Mouse (Mus musculus) heart, embryonic 13.5 days (tissue): ENCODE data around the gene Ptprk. TPM values are rescaled to one million over a fixed set of nuclear protein-coding genes. Genes with fewer than 3 reads are reported as not detected.

Source experiments
- ATAC-seq: fragments of 200-750 bp; cut with Nextera tagmentation; 2 replicates; pipeline ENCODE4 v1.8.0; 2017; ENCODE audit warnings: moderate TSS enrichment; ENCODE audit not compliant: insufficient number of reproducible peaks, low FRiP score, low TSS enrichment; ENCODE audit errors: extremely low read depth
- H3K27ac ChIP-seq: fragments of 300-500 bp; sonication (generic); replicated peaks from 2 replicates; pipeline ENCODE4 v1.5.1; 2015; ENCODE audit warnings: moderate library complexity, mild to moderate bottlenecking, inconsistent platforms
- H3K27me3 ChIP-seq: fragments of 300-500 bp; sonication (generic); replicated peaks from 2 replicates; pipeline ENCODE4 v1.6.1; 2015; ENCODE audit warnings: mild to moderate bottlenecking, inconsistent platforms
- H3K36me3 ChIP-seq: fragments of 300-500 bp; sonication (generic); 2 replicates; pipeline ENCODE4 v1.6.1; 2015; ENCODE audit warnings: mild to moderate bottlenecking, inconsistent platforms
- H3K4me1 ChIP-seq: fragments of 300-500 bp; sonication (generic); 2 replicates; pipeline ENCODE4 v1.6.1; 2015; ENCODE audit warnings: inconsistent platforms
- H3K4me2 ChIP-seq: fragments of 300-500 bp; sonication (generic); 2 replicates; pipeline ENCODE4 v1.6.1; 2015; ENCODE audit warnings: inconsistent platforms, mild to moderate bottlenecking, moderate library complexity
- H3K4me3 ChIP-seq: fragments of 300-500 bp; sonication (generic); 2 replicates; pipeline ENCODE4 v1.5.1; 2015; ENCODE audit warnings: moderate library complexity, mild to moderate bottlenecking, inconsistent platforms
- H3K9ac ChIP-seq: fragments of 300-500 bp; sonication (generic); 2 replicates; pipeline ENCODE4 v1.6.1; 2015; ENCODE audit warnings: inconsistent platforms, mild to moderate bottlenecking, moderate library complexity
- H3K9me3 ChIP-seq: fragments of 300-500 bp; sonication (generic); 2 replicates; pipeline ENCODE4 v1.6.1; 2016; ENCODE audit warnings: inconsistent platforms
- WGBS: fragments of 180-500 bp; shearing (Covaris S2); methylation state at CpG from one replicate; pipeline ENCODE4 v1.1.7; 2015; ENCODE audit warnings: mixed read lengths; 5-methylcytosine and 5-hydroxymethylcytosine counted together
- polyA plus RNA-seq: library from polyadenylated mRNA; unstranded; fragments of >200 nt; fragmentation: Nextera tagmentation; extraction: Ambion mirVana; gene quantifications from 2 replicates; pipeline ENCODE4 v1.2.1, GENCODE M21; 2015

Gene Ptprk
- polyA plus RNA-seq, 1 experiment from 2014 or later = 31.3 TPM

- Histone ChIP-seq H3K4me2 (no peak overlapping the region), H3K27me3 (no peaks in the 10 kb centered on the region), H3K9ac (no peak overlapping the region), H3K9me3 (peaks cover 3% of the 10 kb centered on the region; the same call in 1 of the 2 replicates), H3K4me1 (no peaks in the 10 kb centered on the region), H3K27ac (no peak overlapping the region), H3K36me3 (no peaks in the 10 kb centered on the region), H3K4me3 (no peak overlapping the region)
- ATAC-seq = no peak
- 80% methylated on average over 1 of the region's 1 CpGs for WGBS
Observed at GRCm38 (mm10) chr10:28450642-28451041, 376.0 kb downstream of the Ptprk start.

GRCm38 (mm10) chr10:28458027-28458426, 383.4 kb downstream of the Ptprk start:
- H3K4me1 ChIP-seq = no peaks in the 10 kb centered on the region
- ATAC-seq = no peak
- no peak overlapping the region for H3K27ac ChIP-seq
- H3K4me2 ChIP-seq = no peak overlapping the region
- no peaks in the 10 kb centered on the region for H3K27me3 ChIP-seq
- no peak overlapping the region for H3K4me3 ChIP-seq
- H3K9me3 ChIP-seq = peaks cover 3% of the 10 kb centered on the region; the same call in 1 of the 2 replicates
- WGBS = 50% methylated on average over 1 of the region's 1 CpGs
- H3K36me3 ChIP-seq = no peaks in the 10 kb centered on the region
- no peak overlapping the region for H3K9ac ChIP-seq

GRCm38 (mm10) chr10:28459963-28460362, 385.3 kb downstream of the Ptprk start:
- 63% methylated on average over 1 of the region's 1 CpGs for WGBS
- no peaks in the 10 kb centered on the region for H3K36me3 ChIP-seq
- no peaks in the 10 kb centered on the region for H3K27me3 ChIP-seq
- H3K4me3 ChIP-seq = no peak overlapping the region
- ATAC-seq = no peak
- no peaks in the 10 kb centered on the region for H3K4me1 ChIP-seq
- no peak overlapping the region for H3K27ac ChIP-seq
- H3K9ac ChIP-seq = no peak overlapping the region
- no peak overlapping the region for H3K4me2 ChIP-seq
- H3K9me3 ChIP-seq = no peaks in the 10 kb centered on the region

- 82% methylated on average over 1 of the region's 1 CpGs for WGBS
- H3K4me2 ChIP-seq = no peak overlapping the region
- H3K27me3 ChIP-seq = no peaks in the 10 kb centered on the region
- H3K36me3 ChIP-seq = peaks cover 6% of the 10 kb centered on the region
- no peak overlapping the region for H3K27ac ChIP-seq
- ATAC-seq = no peak
- H3K9me3 ChIP-seq = no peaks in the 10 kb centered on the region
- no peak overlapping the region for H3K9ac ChIP-seq
- no peaks in the 10 kb centered on the region for H3K4me1 ChIP-seq
- no peak overlapping the region for H3K4me3 ChIP-seq
Observed at GRCm38 (mm10) chr10:28463706-28464105, 389.1 kb downstream of the Ptprk start.

- Histone ChIP-seq H3K27me3 (no peaks in the 10 kb centered on the region), H3K4me2 (no peak overlapping the region), H3K4me1 (no peaks in the 10 kb centered on the region), H3K27ac (no peak overlapping the region), H3K9ac (no peak overlapping the region), H3K9me3 (no peaks in the 10 kb centered on the region), H3K36me3 (peaks cover 6% of the 10 kb centered on the region), H3K4me3 (no peak overlapping the region)
- no peak for ATAC-seq
- WGBS = 80% methylated on average over 12 of the region's 12 CpGs
Observed at GRCm38 (mm10) chr10:28464766-28465548, 390.3 kb downstream of the Ptprk start.

- WGBS = 28% methylated on average over 3 of the region's 3 CpGs
- ATAC-seq = no peak
- Histone ChIP-seq H3K9ac (no peak overlapping the region), H3K27me3 (no peaks in the 10 kb centered on the region), H3K4me2 (no peak overlapping the region), H3K27ac (no peak overlapping the region), H3K9me3 (no peaks in the 10 kb centered on the region), H3K36me3 (peaks cover 10% of the 10 kb centered on the region; the same call in 1 of the 2 replicates), H3K4me3 (no peak overlapping the region), H3K4me1 (no peaks in the 10 kb centered on the region)
Observed at GRCm38 (mm10) chr10:28485574-28485973, 411.0 kb downstream of the Ptprk start.

- 63% methylated on average over 1 of the region's 1 CpGs for WGBS
- H3K9me3 ChIP-seq = no peaks in the 10 kb centered on the region
- H3K9ac ChIP-seq = no peak overlapping the region
- peaks cover 34% of the 10 kb centered on the region for H3K4me1 ChIP-seq
- no peaks in the 10 kb centered on the region; the same call in 1 of the 2 replicates for H3K36me3 ChIP-seq
- no peak overlapping the region for H3K27ac ChIP-seq
- ATAC-seq = no peak
- H3K4me3 ChIP-seq = no peak overlapping the region
- H3K4me2 ChIP-seq = no peak overlapping the region
- H3K27me3 ChIP-seq = no peaks in the 10 kb centered on the region
Observed at GRCm38 (mm10) chr10:28491006-28491405, 416.4 kb downstream of the Ptprk start.

GRCm38 (mm10) chr10:28492206-28492605, 417.6 kb downstream of the Ptprk start:
- ATAC-seq = no peak; the same call in 1 of the 2 replicates
- H3K9ac ChIP-seq = no peak overlapping the region
- H3K4me1 ChIP-seq = peaks cover 34% of the 10 kb centered on the region
- H3K4me3 ChIP-seq = no peak overlapping the region
- H3K36me3 ChIP-seq = peaks cover 4% of the 10 kb centered on the region; the same call in 1 of the 2 replicates
- H3K4me2 ChIP-seq = no peak overlapping the region
- H3K27ac ChIP-seq = peak overlapping the region; percentile 81
- WGBS = 28% methylated on average over 9 of the region's 9 CpGs
- no peaks in the 10 kb centered on the region for H3K27me3 ChIP-seq
- no peaks in the 10 kb centered on the region for H3K9me3 ChIP-seq

GRCm38 (mm10) chr10:28492870-28493269, 418.2 kb downstream of the Ptprk start:
- H3K27ac ChIP-seq = peak overlapping the region; percentile 81
- peaks cover 4% of the 10 kb centered on the region; the same call in 1 of the 2 replicates for H3K36me3 ChIP-seq
- ATAC-seq = no peak
- WGBS = 31% methylated on average over 14 of the region's 14 CpGs
- peak overlapping the region; percentile 17; the same call in 1 of the 2 replicates for H3K4me3 ChIP-seq
- H3K9me3 ChIP-seq = no peaks in the 10 kb centered on the region
- no peaks in the 10 kb centered on the region for H3K27me3 ChIP-seq
- H3K4me2 ChIP-seq = peak overlapping the region; percentile 58
- H3K9ac ChIP-seq = peak overlapping the region; percentile 59; the same call in 1 of the 2 replicates
- peaks cover 34% of the 10 kb centered on the region for H3K4me1 ChIP-seq

GRCm38 (mm10) chr10:28493271-28493861, 418.7 kb downstream of the Ptprk start:
- H3K4me3 ChIP-seq = peak overlapping the region; percentile 17; the same call in 1 of the 2 replicates
- H3K4me2 ChIP-seq = peak overlapping the region; percentile 58
- H3K4me1 ChIP-seq = peaks cover 34% of the 10 kb centered on the region
- peaks cover 4% of the 10 kb centered on the region; the same call in 1 of the 2 replicates for H3K36me3 ChIP-seq
- H3K27ac ChIP-seq = peak overlapping the region; percentile 81
- no peaks in the 10 kb centered on the region for H3K9me3 ChIP-seq
- peak overlapping the region; percentile 59; the same call in 1 of the 2 replicates for H3K9ac ChIP-seq
- no peaks in the 10 kb centered on the region for H3K27me3 ChIP-seq
- 36% methylated on average over 7 of the region's 7 CpGs for WGBS
- no peak for ATAC-seq

GRCm38 (mm10) chr10:28497791-28498190, 423.2 kb downstream of the Ptprk start:
- H3K4me1 ChIP-seq = peaks cover 18% of the 10 kb centered on the region
- no peaks in the 10 kb centered on the region for H3K27me3 ChIP-seq
- no peak for ATAC-seq
- no peak overlapping the region for H3K27ac ChIP-seq
- no peaks in the 10 kb centered on the region for H3K9me3 ChIP-seq
- no peak overlapping the region for H3K4me2 ChIP-seq
- peaks cover 4% of the 10 kb centered on the region; the same call in 1 of the 2 replicates for H3K36me3 ChIP-seq
- H3K4me3 ChIP-seq = no peak overlapping the region
- H3K9ac ChIP-seq = no peak overlapping the region
- WGBS = 80% methylated on average over 1 of the region's 1 CpGs
